Mouse (Mus musculus) hindbrain, embryonic 11.5 days (tissue): ENCODE data around the gene Gzmg. TPM values are rescaled to one million over a fixed set of nuclear protein-coding genes. Genes with fewer than 3 reads are reported as not detected.
A peak's percentile ranks its signal among the peaks of the same experiment; 100 is the strongest.
"Not testable (repeated sequence)": the region's sequence is repeated elsewhere in the genome, so short reads cannot be mapped to it uniquely, and the experiment has no call there.

Experiments
- ATAC-seq: fragments of 200-750 bp; cut with Nextera tagmentation; 2 replicates; pipeline ENCODE4 v1.8.0; 2017; ENCODE audit warnings: mild to moderate bottlenecking, moderate TSS enrichment, moderate library complexity; ENCODE audit not compliant: low FRiP score
- DNase-seq: peaks from one replicate; pipeline ENCODE4 v3.0.0-alpha.2; 2015; ENCODE audit warnings: low spot score
- H3K27ac ChIP-seq: fragments of 300-500 bp; sonication (generic); 2 replicates; pipeline ENCODE4 v1.5.1; 2014; ENCODE audit warnings: mild to moderate bottlenecking, low read depth, low read length
- H3K27me3 ChIP-seq: fragments of 300-500 bp; sonication (generic); 2 replicates; pipeline ENCODE4 v1.6.1; 2014; ENCODE audit warnings: mild to moderate bottlenecking, low read length, moderate library complexity, mixed read lengths; ENCODE audit not compliant: control insufficient read depth, insufficient read depth
- H3K36me3 ChIP-seq: fragments of 300-500 bp; sonication (generic); 2 replicates; pipeline ENCODE4 v1.6.1; 2014; ENCODE audit warnings: mild to moderate bottlenecking, low read length, moderate library complexity, mixed read lengths; ENCODE audit not compliant: control insufficient read depth, insufficient read depth
- H3K4me1 ChIP-seq: fragments of 300-500 bp; sonication (generic); replicated peaks from 2 replicates; pipeline ENCODE4 v1.6.1; 2014; ENCODE audit warnings: low read length, mixed read lengths; ENCODE audit not compliant: control insufficient read depth, insufficient read depth
- H3K4me2 ChIP-seq: fragments of 300-500 bp; sonication (generic); replicated peaks from 2 replicates; pipeline ENCODE4 v1.6.1; 2014; ENCODE audit warnings: mild to moderate bottlenecking, low read depth, low read length
- H3K4me3 ChIP-seq: fragments of 300-500 bp; sonication (generic); 2 replicates; pipeline ENCODE4 v1.5.1; 2014; ENCODE audit warnings: low read depth, low read length
- H3K9ac ChIP-seq: fragments of 300-500 bp; sonication (generic); 2 replicates; pipeline ENCODE4 v1.6.1; 2014; ENCODE audit warnings: low read depth, low read length
- H3K9me3 ChIP-seq: fragments of 300-500 bp; sonication (generic); 2 replicates; pipeline ENCODE4 v1.6.1; 2016; ENCODE audit warnings: low read length; ENCODE audit not compliant: control insufficient read depth
- WGBS: fragments of 180-500 bp; shearing (Covaris S2); extraction: QIAGEN DNeasy Blood & Tissue Kit; methylation state at CpG from one replicate; pipeline ENCODE4 v1.1.7; 2014; 5-methylcytosine and 5-hydroxymethylcytosine counted together
- polyA plus RNA-seq: library from polyadenylated mRNA; unstranded; fragments of >200 nt; fragmentation: Nextera tagmentation; extraction: Ambion mirVana; gene quantifications from 2 replicates; pipeline ENCODE4 v1.2.1, GENCODE M21; 2014

The Gzmg gene
- polyA plus RNA-seq, 1 experiment from 2014 or later: not detected

GRCm38 (mm10) chr14:56172744-56173143 is 13.4 kb upstream of the Gzmg start:
- no peak overlapping the region for H3K4me2 ChIP-seq
- H3K9ac ChIP-seq: no peak overlapping the region
- no peaks in the 10 kb centered on the region for H3K9me3 ChIP-seq
- no peaks in the 10 kb centered on the region for H3K27me3 ChIP-seq
- ATAC-seq (no peak), DNase-seq (no peak)
- H3K36me3 ChIP-seq: no peaks in the 10 kb centered on the region
- H3K4me3 ChIP-seq: no peak overlapping the region
- WGBS: 91% methylated on average over 5 of the region's 5 CpGs
- H3K27ac ChIP-seq: no peak overlapping the region
- no peaks in the 10 kb centered on the region for H3K4me1 ChIP-seq

GRCm38 (mm10) chr14:56168009-56168408 is 8.6 kb upstream of the Gzmg start:
- ATAC-seq (no peak), DNase-seq (no peak)
- WGBS: 79% methylated on average over 6 of the region's 6 CpGs
- Histone ChIP-seq H3K9me3 (no peaks in the 10 kb centered on the region), H3K9ac (no peak overlapping the region), H3K4me2 (no peak overlapping the region), H3K4me1 (no peaks in the 10 kb centered on the region), H3K27me3 (no peaks in the 10 kb centered on the region), H3K27ac (no peak overlapping the region), H3K36me3 (no peaks in the 10 kb centered on the region), H3K4me3 (no peak overlapping the region)

GRCm38 (mm10) chr14:56162109-56162508 is 2.7 kb upstream of the Gzmg start:
- no peaks in the 10 kb centered on the region for H3K36me3 ChIP-seq
- H3K4me1 ChIP-seq: no peaks in the 10 kb centered on the region
- no peak overlapping the region for H3K4me3 ChIP-seq
- no peak overlapping the region for H3K9ac ChIP-seq
- no peak overlapping the region for H3K27ac ChIP-seq
- no peaks in the 10 kb centered on the region for H3K9me3 ChIP-seq
- WGBS: 93% methylated on average over 2 of the region's 2 CpGs
- ATAC-seq (no peak), DNase-seq (no peak)
- no peaks in the 10 kb centered on the region for H3K27me3 ChIP-seq
- H3K4me2 ChIP-seq: no peak overlapping the region

- no peak for DNase-seq
- no peak overlapping the region for H3K4me2 ChIP-seq
- WGBS: 70% methylated on average over 2 of the region's 2 CpGs
- no peaks in the 10 kb centered on the region for H3K36me3 ChIP-seq
- no peaks in the 10 kb centered on the region for H3K4me1 ChIP-seq
- H3K9ac ChIP-seq: no peak overlapping the region
- H3K27ac ChIP-seq: no peak overlapping the region
- no peak overlapping the region for H3K4me3 ChIP-seq
- no peak for ATAC-seq
- no peaks in the 10 kb centered on the region for H3K9me3 ChIP-seq
- no peaks in the 10 kb centered on the region for H3K27me3 ChIP-seq
These were observed 4.0 kb downstream of the Gzmg start for GRCm38 (mm10) chr14:56155340-56155739.

GRCm38 (mm10) chr14:56133675-56134074 is 25.7 kb downstream of the Gzmg start:
- 84% methylated on average over 1 of the region's 1 CpGs for WGBS
- not testable (repeated sequence) for H3K9me3 ChIP-seq, H3K4me2 ChIP-seq, H3K4me1 ChIP-seq, H3K27me3 ChIP-seq, DNase-seq, H3K36me3 ChIP-seq, H3K27ac ChIP-seq, ATAC-seq, H3K4me3 ChIP-seq, H3K9ac ChIP-seq

- H3K9me3 ChIP-seq, ATAC-seq: not testable (repeated sequence)
- WGBS: 86% methylated on average over 2 of the region's 2 CpGs
These were observed 26.9 kb downstream of the Gzmg start, which contains the start of gene Gzmd for GRCm38 (mm10) chr14:56132508-56132907. TSS of gene Gzmd (minus strand) at chr14:56132608.

GRCm38 (mm10) chr14:56128341-56128740 is 31.0 kb downstream of the Gzmg start:
- Histone ChIP-seq H3K27ac (no peak overlapping the region), H3K9ac (no peak overlapping the region), H3K27me3 (no peaks in the 10 kb centered on the region), H3K4me1 (no peaks in the 10 kb centered on the region), H3K4me2 (no peak overlapping the region), H3K36me3 (no peaks in the 10 kb centered on the region), H3K9me3 (no peaks in the 10 kb centered on the region), H3K4me3 (no peak overlapping the region)
- ATAC-seq (no peak), DNase-seq (peak; percentile 5)
- WGBS: 32% methylated on average over 3 of the region's 3 CpGs

More at GRCm38 (mm10) chr14:56132508-56132907, 26.9 kb downstream of the Gzmg start, which contains the start of gene Gzmd:
- not testable (repeated sequence) for H3K27ac ChIP-seq, H3K27me3 ChIP-seq, DNase-seq, H3K4me3 ChIP-seq, H3K4me2 ChIP-seq, H3K9ac ChIP-seq, H3K36me3 ChIP-seq, H3K4me1 ChIP-seq

GRCm38 (mm10) chr14:56123516-56123915 is 35.9 kb downstream of the Gzmg start:
- no peak for ATAC-seq
- 85% methylated on average over 3 of the region's 3 CpGs for WGBS
- H3K4me1 ChIP-seq: no peaks in the 10 kb centered on the region
- H3K9ac ChIP-seq: no peak overlapping the region
- H3K4me2 ChIP-seq: no peak overlapping the region
- DNase-seq: no peak
- H3K9me3 ChIP-seq: no peaks in the 10 kb centered on the region
- H3K27me3 ChIP-seq: no peaks in the 10 kb centered on the region
- no peak overlapping the region for H3K4me3 ChIP-seq
- no peaks in the 10 kb centered on the region for H3K36me3 ChIP-seq
- no peak overlapping the region for H3K27ac ChIP-seq

- no peaks in the 10 kb centered on the region for H3K36me3 ChIP-seq
- no peak for ATAC-seq
- H3K9ac ChIP-seq: no peak within 1 kb of the TSS
- no peaks in the 10 kb centered on the region for H3K4me1 ChIP-seq
- no peak for DNase-seq
- H3K4me2 ChIP-seq: no peak within 1 kb of the TSS
- no peaks in the 10 kb centered on the region for H3K9me3 ChIP-seq
- H3K4me3 ChIP-seq: no peak within 1 kb of the TSS
- no peaks in the 10 kb centered on the region for H3K27me3 ChIP-seq
- no peak within 1 kb of the TSS for H3K27ac ChIP-seq
These were observed 38.9 kb downstream of the Gzmg start, which contains the start of gene Gzme for GRCm38 (mm10) chr14:56120525-56120924. TSS of gene Gzme (minus strand) at chr14:56120625.
